Mouse (Mus musculus) cortical plate, adult 2 months (tissue): ENCODE measurements around the gene Pla2g10. TPM values are rescaled to one million over a fixed set of nuclear protein-coding genes. Genes with fewer than 3 reads are reported as not detected.
A peak's percentile ranks its signal among the peaks of the same experiment; 100 is the strongest.
"Not testable (repeated sequence)": the region's sequence is repeated elsewhere in the genome, so short reads cannot be mapped to it uniquely, and the experiment has no call there.

Experiments used
- H3K27ac ChIP-seq: fragments of 200-500 bp; 2 replicates; pipeline ENCODE4 v1.5.1; 2012; ENCODE audit warnings: low read length, control low read depth, inconsistent platforms; ENCODE audit not compliant: insufficient read depth
- H3K4me1 ChIP-seq: fragments of 200-500 bp; 2 replicates; pipeline ENCODE4 v1.6.1; 2011; ENCODE audit warnings: low read length; ENCODE audit not compliant: control insufficient read depth, insufficient read depth
- H3K4me3 ChIP-seq: fragments of 200-500 bp; 2 replicates; pipeline ENCODE4 v1.5.1; 2011; ENCODE audit warnings: mild to moderate bottlenecking, low read length, control low read depth; ENCODE audit not compliant: insufficient read depth
- CTCF ChIP-seq: fragments of 200-500 bp; IDR thresholded peaks from 2 replicates; pipeline ENCODE4 v1.5.1; 2011; ENCODE audit warnings: mild to moderate bottlenecking, control low read depth, low read length; ENCODE audit not compliant: insufficient read depth; ENCODE audit errors: extremely low read depth
- POLR2A ChIP-seq: fragments of 200-500 bp; IDR thresholded peaks from 2 replicates; pipeline ENCODE4 v1.6.1; 2011; ENCODE audit warnings: mild to moderate bottlenecking, low read length, control low read depth; ENCODE audit not compliant: insufficient read depth; ENCODE audit errors: extremely low read depth
- polyA plus RNA-seq: library from polyadenylated mRNA; depleted of rRNA; stranded (reverse); fragments of >200 nt; gene quantifications from 2 replicates; pipeline ENCODE4 v1.2.3, GENCODE M21; 2012; rRNA removed

Pla2g10 gene
- polyA plus RNA-seq, 1 experiment, result not detected

- Histone ChIP-seq H3K4me3 (no peak overlapping the region), H3K27ac (no peak overlapping the region), H3K4me1 (no peaks in the 10 kb centered on the region)
- TF ChIP-seq CTCF (no peak), POLR2A (no peak)
These were observed 57.7 kb downstream of the Pla2g10 start for GRCm38 (mm10) chr16:13673114-13673513.

DNA sequence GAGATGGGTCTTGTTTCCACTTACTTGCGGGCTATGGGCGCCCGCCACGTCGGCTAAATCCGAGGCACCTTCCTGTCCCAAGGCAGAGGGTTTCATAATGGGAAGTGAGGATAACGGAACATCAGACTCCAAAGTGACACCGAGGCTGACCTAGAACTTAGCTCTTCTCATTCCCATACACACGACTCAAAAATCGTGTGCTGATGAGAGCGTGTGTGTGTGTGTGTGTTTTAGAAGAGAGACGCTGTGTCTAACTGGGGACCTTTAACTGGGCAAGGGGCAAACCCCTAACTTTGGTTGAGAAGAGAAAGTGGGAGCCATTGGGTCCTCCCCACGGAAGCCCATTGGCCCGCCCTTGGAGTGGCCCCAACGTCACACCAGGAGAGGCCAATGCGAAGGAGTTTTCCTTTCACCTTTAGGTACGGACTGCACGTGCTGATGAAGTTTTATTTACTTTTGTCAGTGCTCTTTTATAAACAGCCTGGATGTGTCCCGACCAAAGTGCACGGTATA lies 58.3 kb downstream of the Pla2g10 start:
- peak overlapping the region; percentile 65 for H3K4me3 ChIP-seq
- no peak overlapping the region for H3K27ac ChIP-seq
- H3K4me1 ChIP-seq, result no peaks in the 10 kb centered on the region
- TF ChIP-seq CTCF, result no peak
- TF ChIP-seq POLR2A, result no peak

GRCm38 (mm10) chr16:13671685-13672385 lies 58.9 kb downstream of the Pla2g10 start, which contains the start of the genes Bfar and 3110001I22Rik:
Bfar (plus strand) TSS chr16:13671858.
3110001I22Rik (plus strand) TSS chr16:13671929.
- Histone ChIP-seq H3K27ac (peak within 1 kb of the TSS; percentile 69), H3K4me1 (no peaks in the 10 kb centered on the region), H3K4me3 (peak within 1 kb of the TSS; percentile 65)
- TF ChIP-seq CTCF, result no peak
- TF ChIP-seq POLR2A, result peak; percentile 90; the same call in 1 of the 2 replicates

DNA sequence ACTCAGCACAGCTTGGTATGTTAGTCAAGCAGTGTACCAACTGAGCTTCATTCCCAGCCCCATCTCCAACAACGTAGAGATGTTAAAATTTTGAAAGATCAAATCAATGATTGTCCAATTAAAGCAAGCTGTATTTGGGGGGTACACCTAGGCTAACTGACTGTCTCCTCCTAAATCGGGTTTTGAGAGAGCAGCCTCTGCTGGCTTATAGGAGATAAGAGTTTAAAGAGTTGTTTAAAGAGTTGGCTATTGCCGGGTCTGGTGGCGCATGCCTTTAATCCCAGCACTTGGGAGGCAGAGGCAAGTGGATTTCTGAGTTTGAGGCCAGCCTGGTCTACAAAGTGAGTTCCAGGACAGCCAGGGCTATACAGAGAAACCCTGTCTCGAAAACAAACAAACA lies 59.9 kb downstream of the Pla2g10 start:
- not testable (repeated sequence) for H3K27ac ChIP-seq, H3K4me1 ChIP-seq, H3K4me3 ChIP-seq

DNA sequence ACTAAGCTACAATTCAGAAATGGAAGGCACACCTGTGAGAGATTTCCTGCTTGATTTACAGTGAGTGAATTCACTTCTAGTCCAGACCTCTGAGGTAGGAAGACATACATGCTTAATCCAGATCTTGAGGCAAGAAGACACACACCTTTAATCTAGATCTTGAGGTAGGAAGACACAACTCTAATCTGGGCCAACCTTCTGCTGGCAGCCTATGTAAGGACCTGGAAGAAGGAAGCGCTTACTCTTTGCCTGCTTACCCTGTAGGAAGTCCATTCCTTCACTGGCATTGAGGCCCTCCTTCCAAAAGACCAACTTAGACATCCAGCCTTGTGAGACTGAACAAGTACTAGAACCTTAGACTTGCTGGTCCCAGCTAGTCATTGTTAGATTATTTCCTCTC lies 61.5 kb downstream of the Pla2g10 start:
- Histone ChIP-seq H3K27ac (no peak overlapping the region), H3K4me3 (no peak overlapping the region), H3K4me1 (no peaks in the 10 kb centered on the region)
- TF ChIP-seq POLR2A, result no peak
- TF ChIP-seq CTCF, result no peak

DNA sequence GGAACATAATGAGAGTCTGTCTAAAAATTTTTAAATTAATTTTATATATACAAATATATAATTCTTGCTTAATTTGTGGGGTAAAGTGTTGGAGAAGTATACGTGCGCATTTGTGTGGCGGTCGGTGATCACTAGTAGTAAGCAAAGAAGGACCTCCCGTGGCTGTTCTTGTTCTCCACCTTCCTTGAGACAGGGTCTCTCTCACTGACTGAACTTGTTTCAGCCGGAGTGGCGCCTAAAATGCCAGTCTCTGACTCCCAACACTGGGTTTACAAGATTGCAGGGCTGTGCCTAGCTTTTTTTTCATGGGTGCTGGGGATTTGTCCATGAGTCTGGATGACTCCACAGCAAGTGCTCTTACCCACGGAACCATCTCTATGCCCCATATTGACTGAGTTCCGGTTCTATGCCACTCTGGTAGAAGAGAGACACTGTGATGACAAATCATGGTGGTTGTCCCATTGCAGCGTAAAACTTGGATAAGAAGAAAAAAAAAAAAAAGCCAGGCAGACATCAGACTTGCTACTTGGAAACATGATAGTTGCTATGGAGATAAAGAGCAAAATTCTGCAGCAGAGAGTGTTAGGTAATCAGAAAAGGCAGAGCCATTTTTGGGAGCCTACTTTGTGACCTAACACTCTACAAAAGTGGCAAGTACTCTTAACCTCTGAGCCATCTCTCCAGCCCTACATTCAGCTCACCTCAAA lies 62.2 kb downstream of the Pla2g10 start:
- Histone ChIP-seq H3K4me1 (no peaks in the 10 kb centered on the region), H3K4me3 (peak overlapping the region; percentile 78; the same call in 1 of the 2 replicates), H3K27ac (no peak overlapping the region)
- TF ChIP-seq POLR2A (no peak), CTCF (no peak)

DNA sequence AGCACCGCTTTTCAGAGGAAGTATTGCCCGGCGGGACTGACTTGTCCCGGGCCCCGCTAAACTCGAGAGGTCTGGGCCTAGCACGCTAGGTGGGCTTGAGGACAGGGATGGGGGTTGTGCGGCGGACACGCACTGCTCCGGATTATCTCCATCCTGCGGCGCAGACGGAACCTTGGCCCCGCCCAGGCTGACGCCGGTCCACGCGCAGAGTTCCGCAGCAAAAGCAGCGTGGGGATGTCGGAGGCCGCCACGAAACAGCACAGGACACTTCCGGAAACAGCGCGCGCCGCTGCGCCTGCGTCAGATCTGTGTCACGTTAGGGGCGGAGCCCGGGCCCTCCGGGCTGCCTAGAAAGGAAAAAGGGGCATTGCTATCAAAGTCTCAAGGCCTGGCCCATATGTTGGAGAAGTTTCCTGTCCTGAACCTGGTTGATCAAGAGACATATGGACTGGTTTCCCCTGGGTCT lies 62.9 kb downstream of the Pla2g10 start, which contains the start of gene Parn:
Gene Parn (minus strand): TSS at position 293 of the 466 bp plus-strand sequence.
- no peak for TF ChIP-seq CTCF
- peak; percentile 84 for TF ChIP-seq POLR2A
- peak within 1 kb of the TSS; percentile 78 for H3K4me3 ChIP-seq
- no peaks in the 10 kb centered on the region for H3K4me1 ChIP-seq
- peak within 1 kb of the TSS; percentile 45 for H3K27ac ChIP-seq

Other genes starting within 250 kb of the Pla2g10 start
- gene Parn, start 62.8 kb downstream of the Pla2g10 start, polyA plus RNA-seq, result 24.3 and 25.3 TPM in 2 replicates
- 35.7 and 37.5 TPM in 2 replicates for gene Bfar, start 59.1 kb downstream of the Pla2g10 start, polyA plus RNA-seq
- 1.1 and 2.3 TPM in 2 replicates for gene 3110001I22Rik, start 59.1 kb downstream of the Pla2g10 start, polyA plus RNA-seq
- gene Rrn3, start 49.7 kb upstream of the Pla2g10 start, polyA plus RNA-seq, result 30.0 and 30.3 TPM in 2 replicates
- 121 TPM in 2 replicates for gene Ntan1, start 87.9 kb upstream of the Pla2g10 start, polyA plus RNA-seq
- gene Pdxdc1, start 172.1 kb upstream of the Pla2g10 start, polyA plus RNA-seq, result 75.3 and 78.4 TPM in 2 replicates
- gene Mpv17l, start 172.2 kb upstream of the Pla2g10 start, polyA plus RNA-seq, result 53.9 and 56.4 TPM in 2 replicates